ENCODE assay signal across 14 mouse cellular contexts in the genomic region with DNA sequence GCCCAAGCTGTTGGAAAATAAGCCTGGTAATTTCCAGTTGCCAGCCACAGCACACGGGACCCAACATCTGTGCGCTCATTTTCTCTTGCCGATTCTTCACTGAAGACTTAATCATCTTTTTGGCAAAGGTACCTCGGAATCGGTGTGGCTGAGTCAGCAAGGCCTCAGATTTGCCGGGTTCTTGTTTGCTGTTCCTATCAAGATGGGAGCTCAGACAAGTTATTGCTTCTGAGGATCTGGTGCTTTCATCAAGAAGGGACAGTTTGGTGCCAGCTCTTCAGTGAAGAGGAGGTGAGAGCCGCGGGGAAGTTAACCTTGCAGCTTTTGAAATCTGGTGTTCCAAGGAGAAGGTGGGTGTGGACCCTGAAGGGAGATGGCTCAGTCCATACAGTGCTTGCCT. TPM values are rescaled to one million over a fixed set of nuclear protein-coding genes. Genes with fewer than 3 reads are reported as not detected.
DNase-seq lines count a peak whose midpoint lies in the region; ATAC-seq and TF ChIP-seq lines count a peak whose summit lies in the region.
"Had no signal": no experiment of that assay in that cellular context is flagged by ENCODE, and none has a peak within 500 bp of the region (broad histone marks: within the 10 kb centered on the region; RNA-seq: fewer than 3 reads in every experiment).

No protein-coding gene starts in this region.

- H3K4me2 ChIP-seq in heart, embryonic 11.5 days = peak overlapping the region; percentile 87; the same call in 1 of the 2 replicates
- no peak overlapping the region; the same call in 1 of the 2 replicates for H3K4me2 ChIP-seq in midbrain, embryonic 12.5 days (replicated peaks)
- H3K4me2 ChIP-seq in midbrain, postnatal 0 days (ENCODE audit: low read depth, low read length, poor library complexity, severe bottlenecking) = no peak overlapping the region
- peak overlapping the region; percentile 85; the same call in 1 of the 2 replicates for H3K4me2 ChIP-seq in hindbrain, embryonic 14.5 days (replicated peaks)
- H3K4me2 ChIP-seq in neural tube, embryonic 15.5 days = peak overlapping the region; percentile 72

- no peaks in the 10 kb centered on the region for H3K27me3 ChIP-seq in heart, embryonic 11.5 days (ENCODE audit: control insufficient read depth, insufficient read depth, low read length)
- H3K27me3 ChIP-seq in heart, embryonic 10.5 days (ENCODE audit: insufficient read depth, poor library complexity, severe bottlenecking) = no peaks in the 10 kb centered on the region
- no peaks in the 10 kb centered on the region for H3K27me3 ChIP-seq in midbrain, embryonic 12.5 days
- no peaks in the 10 kb centered on the region for H3K27me3 ChIP-seq in midbrain, postnatal 0 days (ENCODE audit: insufficient read depth, low read length)
- no peaks in the 10 kb centered on the region for H3K27me3 ChIP-seq in hindbrain, embryonic 14.5 days (ENCODE audit: control insufficient read depth, insufficient read depth, low read length)
- no peaks in the 10 kb centered on the region for H3K27me3 ChIP-seq in neural tube, embryonic 15.5 days (replicated peaks)

- H3K4me3 ChIP-seq in heart, embryonic 11.5 days (ENCODE audit: low read depth, low read length) = no peak overlapping the region
- no peak overlapping the region for H3K4me3 ChIP-seq in heart, embryonic 10.5 days
- no peak overlapping the region; the same call in 1 of the 2 replicates for H3K4me3 ChIP-seq in midbrain, embryonic 12.5 days
- no peak overlapping the region for H3K4me3 ChIP-seq in midbrain, postnatal 0 days (ENCODE audit: low read depth, low read length)
- no peak overlapping the region for H3K4me3 ChIP-seq in hindbrain, embryonic 14.5 days (replicated peaks; ENCODE audit: low read length)
- H3K4me3 ChIP-seq in neural tube, embryonic 15.5 days (replicated peaks) = peak overlapping the region; percentile 80; the same call in 1 of the 2 replicates

- no peaks in the 10 kb centered on the region for H3K9me3 ChIP-seq in heart, embryonic 11.5 days (replicated peaks; ENCODE audit: control insufficient read depth, low read length)
- H3K9me3 ChIP-seq in heart, embryonic 10.5 days = no peaks in the 10 kb centered on the region
- no peaks in the 10 kb centered on the region for H3K9me3 ChIP-seq in midbrain, embryonic 12.5 days
- no peaks in the 10 kb centered on the region for H3K9me3 ChIP-seq in midbrain, postnatal 0 days (ENCODE audit: low read length)
- H3K9me3 ChIP-seq in hindbrain, embryonic 14.5 days (ENCODE audit: control insufficient read depth, low read length) = no peaks in the 10 kb centered on the region
- H3K9me3 ChIP-seq in neural tube, embryonic 15.5 days (replicated peaks) = no peaks in the 10 kb centered on the region

- no peak overlapping the region for H3K27ac ChIP-seq in heart, embryonic 11.5 days (ENCODE audit: low read depth, low read length)
- H3K27ac ChIP-seq in heart, embryonic 10.5 days = no peak overlapping the region
- no peak overlapping the region for H3K27ac ChIP-seq in midbrain, embryonic 12.5 days (replicated peaks)
- H3K27ac ChIP-seq in midbrain, postnatal 0 days (ENCODE audit: low read depth, low read length) = no peak overlapping the region
- H3K27ac ChIP-seq in hindbrain, embryonic 14.5 days = no peak overlapping the region
- no peak overlapping the region for H3K27ac ChIP-seq in neural tube, embryonic 15.5 days (replicated peaks)

- DNase-seq in heart, embryonic 10.5 days (ENCODE audit: low spot score) = no peak
- DNase-seq in midbrain, postnatal 0 days (ENCODE audit: low spot score) = no peak
- DNase-seq in hindbrain, embryonic 14.5 days (ENCODE audit: low spot score) = no peak
- no peak for DNase-seq in spleen, adult 12 weeks (ENCODE audit: low spot score)
- DNase-seq in layer of hippocampus, adult 11-12 months (ENCODE audit: low spot score) = no peak
- DNase-seq: gastrocnemius, postnatal 10 days; lung, postnatal 14 days had no signal

- WGBS in heart, embryonic 11.5 days (ENCODE audit: insufficient replicate concordance) = 90% methylated on average over 8 of the region's 8 CpGs
- WGBS in heart, embryonic 10.5 days = 86% methylated on average over 8 of the region's 8 CpGs
- 95% methylated on average over 8 of the region's 8 CpGs for WGBS in midbrain, embryonic 12.5 days
- WGBS in midbrain, postnatal 0 days = 93% methylated on average over 8 of the region's 8 CpGs
- WGBS in hindbrain, embryonic 14.5 days = 91% methylated on average over 8 of the region's 8 CpGs
- 85% methylated on average over 8 of the region's 8 CpGs for WGBS in neural tube, embryonic 15.5 days

- no peak for ATAC-seq in heart, embryonic 11.5 days (replicated peaks; ENCODE audit: insufficient number of reproducible peaks, low FRiP score, low TSS enrichment)
- no peak for ATAC-seq in midbrain, embryonic 12.5 days (ENCODE audit: low FRiP score, low read depth)
- no peak for ATAC-seq in midbrain, postnatal 0 days (ENCODE audit: low FRiP score)
- ATAC-seq in hindbrain, embryonic 14.5 days (ENCODE audit: low FRiP score) = no peak
- no peak for ATAC-seq in neural tube, embryonic 15.5 days (ENCODE audit: low FRiP score)

- peaks cover 15% of the 10 kb centered on the region for H3K36me3 ChIP-seq in heart, embryonic 11.5 days (ENCODE audit: control insufficient read depth, insufficient read depth, low read length)
- H3K36me3 ChIP-seq in heart, embryonic 10.5 days = peaks cover 45% of the 10 kb centered on the region
- H3K36me3 ChIP-seq in midbrain, embryonic 12.5 days = peaks cover 34% of the 10 kb centered on the region
- H3K36me3 ChIP-seq in midbrain, postnatal 0 days (ENCODE audit: insufficient read depth, low read length) = no peaks in the 10 kb centered on the region
- peaks cover 34% of the 10 kb centered on the region for H3K36me3 ChIP-seq in hindbrain, embryonic 14.5 days (replicated peaks; ENCODE audit: control insufficient read depth, insufficient read depth)
- H3K36me3 ChIP-seq in neural tube, embryonic 15.5 days = peaks cover 28% of the 10 kb centered on the region

- TF ChIP-seq CTCF in midbrain, postnatal 0 days (IDR thresholded peaks at IDR 0.05) = no peak

- H3K4me1 ChIP-seq in heart, embryonic 11.5 days (ENCODE audit: control insufficient read depth, insufficient read depth, low read length) = peaks cover 4% of the 10 kb centered on the region; the same call in 1 of the 2 replicates
- peaks cover 13% of the 10 kb centered on the region for H3K4me1 ChIP-seq in heart, embryonic 10.5 days
- H3K4me1 ChIP-seq in midbrain, embryonic 12.5 days = peaks cover 10% of the 10 kb centered on the region
- H3K4me1 ChIP-seq in midbrain, postnatal 0 days (ENCODE audit: insufficient read depth, low read length) = peaks cover 11% of the 10 kb centered on the region; the same call in 1 of the 2 replicates
- peaks cover 6% of the 10 kb centered on the region for H3K4me1 ChIP-seq in hindbrain, embryonic 14.5 days (replicated peaks; ENCODE audit: control insufficient read depth, insufficient read depth, low read length)
- peaks cover 26% of the 10 kb centered on the region for H3K4me1 ChIP-seq in neural tube, embryonic 15.5 days

- no peak overlapping the region for H3K9ac ChIP-seq in heart, embryonic 11.5 days (ENCODE audit: low read depth, low read length)
- peak overlapping the region; percentile 86; the same call in 1 of the 2 replicates for H3K9ac ChIP-seq in midbrain, embryonic 12.5 days (replicated peaks)
- no peak overlapping the region for H3K9ac ChIP-seq in midbrain, postnatal 0 days (replicated peaks; ENCODE audit: low read length, poor library complexity, severe bottlenecking)
- H3K9ac ChIP-seq in hindbrain, embryonic 14.5 days = no peak overlapping the region; the same call in 1 of the 2 replicates
- H3K9ac ChIP-seq in neural tube, embryonic 15.5 days (replicated peaks) = peak overlapping the region; percentile 17

RNA-seq across cellular contexts. Expression of gene Dtx2, which starts 1.6 kb away (rescaled TPM):
- polyA plus RNA-seq in heart, embryonic 11.5 days (2014; fragmentation: Nextera tagmentation; extraction: Ambion mirVana) = 24.7 and 27.2 TPM in 2 replicates
- 36.0 and 37.6 TPM in 2 replicates for polyA plus RNA-seq in heart, embryonic 10.5 days (2016; fragmentation: Nextera tagmentation; extraction: Ambion mirVana)
- polyA plus RNA-seq in midbrain, embryonic 12.5 days (2016; fragmentation: Nextera tagmentation; extraction: Ambion mirVana) = 30.0 and 30.7 TPM in 2 replicates
- total RNA-seq in midbrain, postnatal 0 days (2014; rRNA removed) = 22.3 and 25.4 TPM in 2 replicates
- 20.1 and 20.5 TPM in 2 replicates for polyA plus RNA-seq in midbrain, postnatal 0 days (2015; fragmentation: Nextera tagmentation; extraction: Ambion mirVana)
- 23.1 and 24.2 TPM in 2 replicates for polyA plus RNA-seq in hindbrain, embryonic 14.5 days (2014; fragmentation: Nextera tagmentation; extraction: Ambion mirVana)
- polyA plus RNA-seq in neural tube, embryonic 15.5 days (2015; fragmentation: Nextera tagmentation; extraction: Ambion mirVana) = 22.5 and 25.2 TPM in 2 replicates

RNA-seq across cellular contexts. Expression of gene Zp3, which starts 16.3 kb away (rescaled TPM):
- 0.16 TPM in 1 of 2 replicates, not detected in the other for polyA plus RNA-seq in heart, embryonic 11.5 days (2014; fragmentation: Nextera tagmentation; extraction: Ambion mirVana)
- not detected in 2 replicates for polyA plus RNA-seq in heart, embryonic 10.5 days (2016; fragmentation: Nextera tagmentation; extraction: Ambion mirVana)
- not detected in 2 replicates for polyA plus RNA-seq in midbrain, embryonic 12.5 days (2016; fragmentation: Nextera tagmentation; extraction: Ambion mirVana)
- total RNA-seq in midbrain, postnatal 0 days (2014; rRNA removed) = 0.99 TPM in 1 of 2 replicates, not detected in the other
- 0.21 and 0.27 TPM in 2 replicates for polyA plus RNA-seq in midbrain, postnatal 0 days (2015; fragmentation: Nextera tagmentation; extraction: Ambion mirVana)
- polyA plus RNA-seq in hindbrain, embryonic 14.5 days (2014; fragmentation: Nextera tagmentation; extraction: Ambion mirVana) = not detected in 2 replicates
- polyA plus RNA-seq in neural tube, embryonic 15.5 days (2015; fragmentation: Nextera tagmentation; extraction: Ambion mirVana) = 0.14 and 0.27 TPM in 2 replicates
- total RNA-seq: gastrocnemius, postnatal 10 days; left cerebral cortex, adult 18-20 months had no signal
- polyA plus RNA-seq: embryonic facial prominence, embryonic 11.5 days; intestine, embryonic 14.5 days; small intestine, adult 2 months had no signal

RNA-seq across cellular contexts. Expression of gene Ssc4d, which starts 21.8 kb away (rescaled TPM):
- 0.93 and 2.3 TPM in 2 replicates for polyA plus RNA-seq in heart, embryonic 11.5 days (2014; fragmentation: Nextera tagmentation; extraction: Ambion mirVana)
- polyA plus RNA-seq in heart, embryonic 10.5 days (2016; fragmentation: Nextera tagmentation; extraction: Ambion mirVana) = 2.3 and 5.2 TPM in 2 replicates
- 0.82 and 2.2 TPM in 2 replicates for polyA plus RNA-seq in midbrain, embryonic 12.5 days (2016; fragmentation: Nextera tagmentation; extraction: Ambion mirVana)
- total RNA-seq in midbrain, postnatal 0 days (2014; rRNA removed) = 8.0 and 8.9 TPM in 2 replicates
- polyA plus RNA-seq in midbrain, postnatal 0 days (2015; fragmentation: Nextera tagmentation; extraction: Ambion mirVana) = 3.6 TPM in 2 replicates
- 1.5 TPM in 2 replicates for polyA plus RNA-seq in hindbrain, embryonic 14.5 days (2014; fragmentation: Nextera tagmentation; extraction: Ambion mirVana)
- 1.6 and 1.8 TPM in 2 replicates for polyA plus RNA-seq in neural tube, embryonic 15.5 days (2015; fragmentation: Nextera tagmentation; extraction: Ambion mirVana)

RNA-seq across cellular contexts. Expression of gene Upk3b, which starts 42.1 kb away (rescaled TPM):
- polyA plus RNA-seq in heart, embryonic 11.5 days (2014; fragmentation: Nextera tagmentation; extraction: Ambion mirVana) = 68.7 and 69.3 TPM in 2 replicates
- 78.3 and 81.2 TPM in 2 replicates for polyA plus RNA-seq in heart, embryonic 10.5 days (2016; fragmentation: Nextera tagmentation; extraction: Ambion mirVana)
- 0.06 and 0.12 TPM in 2 replicates for polyA plus RNA-seq in midbrain, embryonic 12.5 days (2016; fragmentation: Nextera tagmentation; extraction: Ambion mirVana)
- total RNA-seq in midbrain, postnatal 0 days (2014; rRNA removed) = not detected in 2 replicates
- not detected in 2 replicates for polyA plus RNA-seq in midbrain, postnatal 0 days (2015; fragmentation: Nextera tagmentation; extraction: Ambion mirVana)
- not detected in 2 replicates for polyA plus RNA-seq in hindbrain, embryonic 14.5 days (2014; fragmentation: Nextera tagmentation; extraction: Ambion mirVana)
- 1.1 and 3.7 TPM in 2 replicates for polyA plus RNA-seq in neural tube, embryonic 15.5 days (2015; fragmentation: Nextera tagmentation; extraction: Ambion mirVana)
- total RNA-seq: left cerebral cortex, adult 18-20 months had no signal

RNA-seq across cellular contexts. Expression of gene Upk3bl, which starts 58.1 kb away (rescaled TPM):
- polyA plus RNA-seq in heart, embryonic 11.5 days (2014; fragmentation: Nextera tagmentation; extraction: Ambion mirVana) = 0.37 TPM in 1 of 2 replicates, not detected in the other
- polyA plus RNA-seq in heart, embryonic 10.5 days (2016; fragmentation: Nextera tagmentation; extraction: Ambion mirVana) = 0.87 and 2.6 TPM in 2 replicates
- polyA plus RNA-seq in midbrain, embryonic 12.5 days (2016; fragmentation: Nextera tagmentation; extraction: Ambion mirVana) = 1.2 and 2.3 TPM in 2 replicates
- total RNA-seq in midbrain, postnatal 0 days (2014; rRNA removed) = not detected in 2 replicates
- polyA plus RNA-seq in midbrain, postnatal 0 days (2015; fragmentation: Nextera tagmentation; extraction: Ambion mirVana) = not detected in 2 replicates
- polyA plus RNA-seq in hindbrain, embryonic 14.5 days (2014; fragmentation: Nextera tagmentation; extraction: Ambion mirVana) = not detected in 2 replicates
- polyA plus RNA-seq in neural tube, embryonic 15.5 days (2015; fragmentation: Nextera tagmentation; extraction: Ambion mirVana) = 1.2 TPM in 1 of 2 replicates, not detected in the other
- total RNA-seq: gastrocnemius, postnatal 10 days had no signal

Comparison
In these comparisons a context has a peak if more than half of its experiments do, and no peak if none do; other contexts are left out.
1. H3K9ac ChIP-seq: peak in midbrain, embryonic 12.5 days (single experiment) and neural tube, embryonic 15.5 days (single experiment); none in heart, embryonic 11.5 days (single experiment), midbrain, postnatal 0 days (single experiment) and hindbrain, embryonic 14.5 days (single experiment).
2. H3K4me2 ChIP-seq: peak in heart, embryonic 11.5 days (single experiment), hindbrain, embryonic 14.5 days (single experiment) and neural tube, embryonic 15.5 days (single experiment); none in midbrain, embryonic 12.5 days (single experiment) and midbrain, postnatal 0 days (single experiment).